Mouse (Mus musculus) midbrain, embryonic 13.5 days (tissue): ENCODE results near the gene Clba1. TPM values are rescaled to one million over a fixed set of nuclear protein-coding genes. Genes with fewer than 3 reads are reported as not detected.
A peak's percentile ranks its signal among the peaks of the same experiment; 100 is the strongest.
"Not testable (repeated sequence)": the region's sequence is repeated elsewhere in the genome, so short reads cannot be mapped to it uniquely, and the experiment has no call there.

Experiments
- ATAC-seq: fragments of 200-750 bp; cut with Nextera tagmentation; 2 replicates; pipeline ENCODE4 v1.8.0; 2017; ENCODE audit warnings: mild to moderate bottlenecking, moderate TSS enrichment, moderate library complexity
- H3K27ac ChIP-seq: fragments of 300-500 bp; sonication (generic); 2 replicates; pipeline ENCODE4 v1.5.1; 2015; ENCODE audit warnings: inconsistent platforms, mild to moderate bottlenecking, moderate library complexity
- H3K27me3 ChIP-seq: fragments of 300-500 bp; sonication (generic); 2 replicates; pipeline ENCODE4 v1.6.1; 2015; ENCODE audit warnings: mild to moderate bottlenecking, inconsistent platforms
- H3K36me3 ChIP-seq: fragments of 300-500 bp; sonication (generic); 2 replicates; pipeline ENCODE4 v1.6.1; 2015; ENCODE audit warnings: mild to moderate bottlenecking, inconsistent platforms
- H3K4me1 ChIP-seq: fragments of 300-500 bp; sonication (generic); replicated peaks from 2 replicates; pipeline ENCODE4 v1.6.1; 2015; ENCODE audit warnings: inconsistent platforms
- H3K4me2 ChIP-seq: fragments of 300-500 bp; sonication (generic); replicated peaks from 2 replicates; pipeline ENCODE4 v1.6.1; 2015; ENCODE audit warnings: moderate library complexity, mild to moderate bottlenecking, inconsistent platforms
- H3K4me3 ChIP-seq: fragments of 300-500 bp; sonication (generic); replicated peaks from 2 replicates; pipeline ENCODE4 v1.5.1; 2015; ENCODE audit warnings: mild to moderate bottlenecking, inconsistent platforms
- H3K9ac ChIP-seq: fragments of 300-500 bp; sonication (generic); replicated peaks from 2 replicates; pipeline ENCODE4 v1.6.1; 2015; ENCODE audit warnings: mild to moderate bottlenecking, inconsistent platforms
- H3K9me3 ChIP-seq: fragments of 300-500 bp; sonication (generic); 2 replicates; pipeline ENCODE4 v1.6.1; 2016; ENCODE audit warnings: mild to moderate bottlenecking, inconsistent platforms
- WGBS: fragments of 180-500 bp; shearing (Covaris S2); methylation state at CpG from one replicate; pipeline ENCODE4 v1.1.7; 2015; 5-methylcytosine and 5-hydroxymethylcytosine counted together
- polyA plus RNA-seq: library from polyadenylated mRNA; unstranded; fragments of >200 nt; fragmentation: Nextera tagmentation; extraction: Ambion mirVana; gene quantifications from 2 replicates; pipeline ENCODE4 v1.2.1, GENCODE M21; 2015

The Clba1 gene
- polyA plus RNA-seq, 1 experiment from 2014 or later: 22.7 TPM

- 60% methylated on average over 5 of the region's 5 CpGs for WGBS
- Histone ChIP-seq H3K4me1 (peaks cover 23% of the 10 kb centered on the region), H3K27me3 (peaks cover 23% of the 10 kb centered on the region), H3K27ac (peak overlapping the region; percentile 84), H3K9me3 (no peaks in the 10 kb centered on the region), H3K4me2 (peak overlapping the region; percentile 97), H3K9ac (peak overlapping the region; percentile 83), H3K36me3 (peaks cover 19% of the 10 kb centered on the region), H3K4me3 (peak overlapping the region; percentile 69)
- ATAC-seq: peak; percentile 55
Observed at GRCm38 (mm10) chr12:112808212-112808586, 538 bp upstream of the Clba1 start.

DNA sequence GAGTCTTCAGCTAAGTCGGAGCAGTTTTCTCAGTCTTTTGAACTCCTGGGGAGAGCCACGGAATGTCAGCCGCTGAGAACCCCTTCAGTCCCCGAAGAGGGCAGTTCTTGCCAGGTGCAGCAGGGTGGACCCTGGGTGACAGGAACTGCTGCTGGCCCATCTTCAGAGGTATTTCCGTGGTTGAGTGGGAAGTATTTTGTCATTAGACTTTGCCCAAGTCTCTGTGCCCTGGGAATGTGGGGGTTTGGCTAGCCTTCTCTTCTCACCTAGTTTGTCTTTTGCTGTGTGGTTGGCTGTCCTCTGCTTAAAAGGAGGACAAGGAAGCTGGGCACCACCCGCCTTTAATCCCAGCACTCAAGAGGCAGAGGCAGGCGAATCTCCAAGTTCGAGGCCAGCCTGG is 904 bp downstream of the Clba1 start:
- peak overlapping the region; percentile 69 for H3K4me3 ChIP-seq
- peak overlapping the region; percentile 83 for H3K9ac ChIP-seq
- H3K9me3 ChIP-seq: no peaks in the 10 kb centered on the region
- no peak overlapping the region for H3K27ac ChIP-seq
- peaks cover 11% of the 10 kb centered on the region for H3K27me3 ChIP-seq
- peaks cover 23% of the 10 kb centered on the region for H3K4me1 ChIP-seq
- WGBS: 21% methylated on average over 8 of the region's 8 CpGs
- no peak for ATAC-seq
- peak overlapping the region; percentile 97 for H3K4me2 ChIP-seq
- peaks cover 34% of the 10 kb centered on the region for H3K36me3 ChIP-seq

GRCm38 (mm10) chr12:112810092-112810885 is 1.6 kb downstream of the Clba1 start:
- H3K9ac ChIP-seq: peak overlapping the region; percentile 83; the same call in 1 of the 2 replicates
- ATAC-seq: no peak
- peaks cover 40% of the 10 kb centered on the region for H3K36me3 ChIP-seq
- H3K4me1 ChIP-seq: peaks cover 23% of the 10 kb centered on the region
- peak overlapping the region; percentile 69 for H3K4me3 ChIP-seq
- peaks cover 10% of the 10 kb centered on the region for H3K27me3 ChIP-seq
- no peak overlapping the region for H3K27ac ChIP-seq
- H3K9me3 ChIP-seq: no peaks in the 10 kb centered on the region
- peak overlapping the region; percentile 97 for H3K4me2 ChIP-seq
- WGBS: 68% methylated on average over 19 of the region's 19 CpGs

GRCm38 (mm10) chr12:112813370-112813769 is 4.6 kb downstream of the Clba1 start:
- Histone ChIP-seq H3K9ac (no peak overlapping the region), H3K9me3 (no peaks in the 10 kb centered on the region), H3K4me1 (peaks cover 18% of the 10 kb centered on the region), H3K36me3 (peaks cover 63% of the 10 kb centered on the region), H3K27me3 (no peaks in the 10 kb centered on the region), H3K4me3 (no peak overlapping the region), H3K4me2 (no peak overlapping the region), H3K27ac (no peak overlapping the region)
- WGBS: 81% methylated on average over 7 of the region's 7 CpGs
- no peak for ATAC-seq

DNA sequence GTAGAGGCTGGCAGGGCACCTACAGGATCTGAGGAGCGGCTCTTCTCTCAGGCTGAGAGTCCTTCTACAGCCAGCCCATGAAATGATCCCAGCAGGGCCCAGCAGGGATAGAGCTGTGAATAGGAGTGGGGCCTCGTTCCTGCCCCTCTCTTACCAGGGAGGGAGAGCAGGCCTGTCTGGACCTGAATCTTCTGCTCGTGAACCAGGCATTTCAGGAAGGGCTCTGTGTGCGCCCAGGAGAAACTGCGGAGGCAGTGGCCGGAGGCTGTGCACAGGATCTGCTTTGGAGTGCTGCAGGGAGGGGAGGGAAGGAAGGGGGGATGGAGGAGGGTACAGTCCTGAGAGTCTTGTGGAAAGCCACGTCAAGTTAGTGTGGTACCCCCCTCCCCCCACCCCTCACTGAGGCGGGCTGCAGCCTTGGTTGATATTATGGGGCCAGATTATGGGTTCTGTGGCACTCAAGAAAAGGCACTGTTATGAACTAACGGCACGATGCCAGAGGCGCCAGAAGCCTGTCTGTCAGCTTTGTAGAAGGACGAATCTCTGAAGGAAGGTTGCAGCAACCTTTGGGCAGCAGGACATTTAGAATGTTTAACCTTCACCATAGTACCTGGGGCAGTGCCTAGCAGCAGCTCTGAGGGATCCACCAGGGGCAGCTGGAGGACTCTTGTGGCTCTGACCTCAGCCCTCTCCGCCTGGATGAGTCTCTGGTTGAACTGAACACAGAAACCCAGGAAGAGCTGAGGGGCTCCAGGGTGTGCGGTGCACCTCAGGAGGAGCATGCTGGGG is 6.1 kb downstream of the Clba1 start:
- no peak for ATAC-seq
- H3K9ac ChIP-seq: no peak overlapping the region
- 78% methylated on average over 14 of the region's 14 CpGs for WGBS

DNA sequence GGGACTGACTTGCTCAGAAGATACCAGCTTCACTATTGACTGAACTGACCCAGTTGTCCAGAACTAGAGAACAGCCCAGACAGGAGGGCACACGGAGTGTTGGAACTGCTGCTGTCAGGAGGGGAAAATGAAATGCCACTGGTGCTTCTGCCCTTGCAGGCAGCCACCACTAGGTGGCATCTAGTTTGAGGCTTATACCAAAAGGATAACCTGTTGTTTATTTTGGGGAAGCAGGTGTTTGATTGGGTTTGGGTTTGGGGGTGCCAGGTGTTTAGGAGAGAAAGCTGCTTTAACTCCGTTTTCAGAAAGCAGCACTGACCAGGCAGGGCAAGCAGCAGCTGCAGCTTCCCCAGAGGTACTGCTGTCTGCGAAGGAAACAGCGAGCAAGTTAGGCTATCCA is 7.6 kb downstream of the Clba1 start:
- 58% methylated on average over 4 of the region's 4 CpGs for WGBS
- H3K9ac ChIP-seq: no peak overlapping the region
- no peak overlapping the region for H3K27ac ChIP-seq
- no peak overlapping the region for H3K4me2 ChIP-seq
- no peaks in the 10 kb centered on the region for H3K9me3 ChIP-seq
- no peaks in the 10 kb centered on the region for H3K27me3 ChIP-seq
- peaks cover 91% of the 10 kb centered on the region for H3K36me3 ChIP-seq
- no peak overlapping the region for H3K4me3 ChIP-seq
- ATAC-seq: no peak
- peaks cover 2% of the 10 kb centered on the region; the same call in 1 of the 2 replicates for H3K4me1 ChIP-seq

More for the DNA sequence above, 6.1 kb downstream of the Clba1 start:
- Histone ChIP-seq H3K4me1 (peaks cover 7% of the 10 kb centered on the region), H3K4me3 (no peak overlapping the region), H3K27ac (no peak overlapping the region), H3K36me3 (peaks cover 78% of the 10 kb centered on the region), H3K27me3 (no peaks in the 10 kb centered on the region), H3K4me2 (no peak overlapping the region), H3K9me3 (no peaks in the 10 kb centered on the region)

- H3K9ac ChIP-seq, H3K4me2 ChIP-seq, H3K27me3 ChIP-seq, H3K4me1 ChIP-seq, H3K4me3 ChIP-seq, H3K27ac ChIP-seq, H3K9me3 ChIP-seq, ATAC-seq: not testable (repeated sequence)
- H3K36me3 ChIP-seq: peaks cover 91% of the 10 kb centered on the region
- WGBS: 84% methylated on average over 7 of the region's 7 CpGs
Observed at GRCm38 (mm10) chr12:112816866-112817265, 8.1 kb downstream of the Clba1 start.

DNA sequence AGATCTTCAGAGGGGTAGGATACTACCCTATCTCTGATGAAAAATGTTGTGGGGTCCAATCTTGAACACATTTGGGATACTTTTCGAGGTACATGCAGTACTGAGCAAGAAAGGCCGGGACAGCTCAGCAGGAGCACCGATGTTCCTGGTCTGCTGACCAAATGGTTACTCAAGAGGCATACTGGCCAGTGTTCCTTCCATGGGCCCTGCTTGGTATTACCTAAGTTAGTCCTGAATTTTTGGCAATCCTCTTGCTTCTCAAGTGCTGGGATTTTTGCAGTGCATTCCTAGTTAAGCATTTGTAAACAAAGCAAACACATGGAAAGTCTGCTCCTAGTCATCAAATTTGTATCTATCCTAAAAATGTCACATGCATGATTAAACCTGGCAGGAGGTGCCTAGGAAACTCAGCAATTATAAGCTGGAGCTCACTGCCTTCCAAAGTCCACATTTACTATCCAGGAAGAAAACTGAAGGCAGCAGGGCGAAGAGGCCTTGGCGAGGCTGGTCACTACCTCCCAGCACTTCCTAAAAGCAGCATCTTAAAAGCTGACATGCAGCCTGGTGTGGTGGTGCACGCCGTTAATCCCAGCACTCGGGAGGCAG is 10.4 kb downstream of the Clba1 start:
- 90% methylated on average over 8 of the region's 8 CpGs for WGBS

GRCm38 (mm10) chr12:112820401-112820999 is 11.8 kb downstream of the Clba1 start:
- peaks cover 35% of the 10 kb centered on the region for H3K4me1 ChIP-seq
- H3K9me3 ChIP-seq: no peaks in the 10 kb centered on the region
- H3K36me3 ChIP-seq: peaks cover 78% of the 10 kb centered on the region
- no peak overlapping the region for H3K27ac ChIP-seq
- 70% methylated on average over 12 of the region's 12 CpGs for WGBS
- no peak overlapping the region for H3K4me2 ChIP-seq
- H3K4me3 ChIP-seq: no peak overlapping the region
- H3K9ac ChIP-seq: no peak overlapping the region
- no peaks in the 10 kb centered on the region for H3K27me3 ChIP-seq
- ATAC-seq: no peak

More for the DNA sequence above, 10.4 kb downstream of the Clba1 start:
- H3K4me1 ChIP-seq: peaks cover 23% of the 10 kb centered on the region
- H3K9ac ChIP-seq: no peak overlapping the region
- no peaks in the 10 kb centered on the region for H3K27me3 ChIP-seq
- ATAC-seq: no peak
- no peak overlapping the region for H3K27ac ChIP-seq
- no peaks in the 10 kb centered on the region for H3K9me3 ChIP-seq
- H3K4me3 ChIP-seq: no peak overlapping the region
- peaks cover 81% of the 10 kb centered on the region for H3K36me3 ChIP-seq
- H3K4me2 ChIP-seq: no peak overlapping the region

DNA sequence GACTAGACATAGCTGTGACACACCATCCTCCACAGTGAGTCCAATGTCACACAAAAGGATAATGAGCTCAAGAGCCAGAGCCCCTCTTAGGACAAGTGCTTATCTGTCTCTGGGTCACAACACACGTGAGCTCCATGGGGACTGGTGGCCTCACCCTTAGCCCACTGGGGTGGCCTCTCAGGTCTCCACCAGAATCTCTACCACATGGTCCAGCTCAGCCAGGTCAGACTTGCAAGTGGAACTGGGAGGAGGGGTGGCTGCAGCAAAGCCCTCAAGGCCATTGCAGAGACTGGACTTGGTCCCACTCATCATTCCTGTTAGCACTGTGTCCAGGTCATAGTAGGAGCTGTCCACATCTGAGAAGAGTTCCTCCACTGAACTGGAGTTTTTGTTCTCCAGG is 12.5 kb downstream of the Clba1 start:
- Histone ChIP-seq H3K27me3 (no peaks in the 10 kb centered on the region), H3K4me3 (no peak overlapping the region), H3K27ac (no peak overlapping the region), H3K36me3 (peaks cover 78% of the 10 kb centered on the region), H3K4me1 (peaks cover 42% of the 10 kb centered on the region), H3K9ac (no peak overlapping the region), H3K4me2 (no peak overlapping the region), H3K9me3 (no peaks in the 10 kb centered on the region)
- no peak for ATAC-seq
- WGBS: 58% methylated on average over 1 of the region's 1 CpGs

DNA sequence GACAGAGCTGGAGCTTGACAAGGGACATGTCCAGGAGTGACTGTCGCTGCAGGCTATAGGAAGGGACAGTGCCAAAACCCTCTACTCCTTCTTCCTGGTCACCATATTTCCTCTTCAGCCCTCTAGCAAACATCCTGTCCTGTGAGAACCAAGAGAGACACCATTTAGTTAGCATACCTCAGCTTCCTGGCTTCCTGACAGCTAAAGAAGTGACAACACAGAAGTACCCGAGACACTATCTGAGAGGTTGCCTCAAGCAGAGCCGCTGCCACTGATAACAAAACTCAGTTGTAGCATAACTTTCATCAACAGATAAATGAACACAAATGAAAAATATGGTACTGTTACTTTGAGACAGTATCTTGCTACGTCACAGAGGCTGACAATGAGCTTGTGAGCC is 13.2 kb downstream of the Clba1 start:
- Histone ChIP-seq H3K27me3 (no peaks in the 10 kb centered on the region), H3K4me3 (no peak overlapping the region), H3K4me1 (peaks cover 49% of the 10 kb centered on the region), H3K9me3 (no peaks in the 10 kb centered on the region), H3K9ac (no peak overlapping the region; the same call in 1 of the 2 replicates), H3K4me2 (no peak overlapping the region), H3K36me3 (peaks cover 81% of the 10 kb centered on the region), H3K27ac (no peak overlapping the region)
- no peak for ATAC-seq
- 90% methylated on average over 4 of the region's 4 CpGs for WGBS
